13 mouse cellular contexts compared by ENCODE assay signal in the genomic region with DNA sequence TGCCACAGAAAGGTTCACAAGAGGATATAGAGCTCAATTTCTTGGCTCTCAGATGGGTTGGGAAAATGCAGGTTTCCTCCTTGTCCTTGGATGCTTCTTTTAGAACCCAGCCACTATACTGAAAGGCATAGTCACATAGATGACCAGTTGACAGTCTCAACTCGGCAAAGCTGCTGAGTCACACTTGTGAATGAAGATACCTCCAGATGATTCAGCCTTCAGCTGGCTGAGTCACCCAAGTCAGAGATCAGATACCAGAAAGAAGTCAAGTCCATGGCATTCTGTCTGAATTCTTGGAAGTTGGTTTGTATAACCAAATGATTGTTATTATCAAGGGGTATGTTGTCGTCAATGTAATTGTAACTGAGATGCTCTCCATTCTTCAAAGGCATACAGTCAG.
"Had no signal": no experiment of that assay in that cellular context is flagged by ENCODE, and none has a peak within 500 bp of the region (broad histone marks: within the 10 kb centered on the region; RNA-seq: fewer than 3 reads in every experiment).

No protein-coding gene starts in this region.

- H3K27me3 ChIP-seq: limb, embryonic 12.5 days; midbrain, embryonic 12.5 days; stomach, embryonic 15.5 days had no signal

- H3K27ac ChIP-seq: kidney, postnatal 0 days; layer of hippocampus, adult 2 months; limb, embryonic 12.5 days; liver, embryonic 14.5 days; midbrain, embryonic 12.5 days; stomach, embryonic 15.5 days had no signal

- H3K9ac ChIP-seq: limb, embryonic 12.5 days; liver, embryonic 14.5 days; midbrain, embryonic 12.5 days; stomach, embryonic 15.5 days had no signal

- H3K9me3 ChIP-seq: limb, embryonic 12.5 days; midbrain, embryonic 12.5 days; stomach, embryonic 15.5 days had no signal

- H3K36me3 ChIP-seq: limb, embryonic 12.5 days; midbrain, embryonic 12.5 days; stomach, embryonic 15.5 days had no signal

- DNase-seq: kidney, postnatal 36 days; liver; lung, adult 18-20 months; right cerebral cortex, adult 18-20 months; thymus, adult 2 months; thymus, postnatal 25 days had no signal

- H3K4me3 ChIP-seq: layer of hippocampus, adult 2 months; limb, embryonic 12.5 days; midbrain, embryonic 12.5 days; stomach, embryonic 15.5 days had no signal

- ATAC-seq: midbrain, embryonic 16.5 days had no signal

- H3K4me1 ChIP-seq: limb, embryonic 12.5 days; midbrain, embryonic 12.5 days; stomach, embryonic 15.5 days had no signal
